Mouse (Mus musculus): ENCODE results near the gene Lrrc59. TPM values are rescaled to one million over a fixed set of nuclear protein-coding genes. Genes with fewer than 3 reads are reported as not detected.
A peak's percentile ranks its signal among the peaks of the same experiment; 100 is the strongest.
"Not testable (repeated sequence)": the region's sequence is repeated elsewhere in the genome, so short reads cannot be mapped to it uniquely, and the experiment has no call there.

The Lrrc59 gene
- total RNA-seq, 2 experiments from 2014 or later = 71.6 to 79.1 TPM

GRCm38 (mm10) chr11:94630199-94631011, 838 bp downstream of the Lrrc59 start:
- DNase-seq (ENCODE audit: extremely low spot score in 1 of 2, low spot score in 1 of 2) = peak; percentile 7 to 17

DNA sequence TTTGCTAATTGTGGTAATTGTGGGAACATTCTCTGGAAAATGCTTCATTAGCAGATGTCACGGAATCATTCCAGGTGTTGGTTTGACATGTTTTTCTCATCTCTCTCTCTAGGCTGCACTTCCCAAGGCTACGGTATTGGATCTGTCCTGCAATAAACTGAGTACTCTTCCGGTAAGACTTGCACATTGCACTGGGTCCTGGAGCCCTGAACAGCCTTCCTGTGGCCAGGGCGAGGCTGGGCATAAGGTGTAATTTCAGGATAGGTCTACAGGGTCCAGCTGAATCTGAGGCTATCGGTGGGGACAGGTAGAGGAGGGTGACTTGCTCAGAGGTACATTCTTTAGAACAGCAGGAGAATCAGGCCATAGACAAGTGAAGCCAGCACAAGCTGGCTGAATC, 2.4 kb downstream of the Lrrc59 start:
- no peak for DNase-seq (ENCODE audit: extremely low spot score in 1 of 2, low spot score in 1 of 2)

DNA sequence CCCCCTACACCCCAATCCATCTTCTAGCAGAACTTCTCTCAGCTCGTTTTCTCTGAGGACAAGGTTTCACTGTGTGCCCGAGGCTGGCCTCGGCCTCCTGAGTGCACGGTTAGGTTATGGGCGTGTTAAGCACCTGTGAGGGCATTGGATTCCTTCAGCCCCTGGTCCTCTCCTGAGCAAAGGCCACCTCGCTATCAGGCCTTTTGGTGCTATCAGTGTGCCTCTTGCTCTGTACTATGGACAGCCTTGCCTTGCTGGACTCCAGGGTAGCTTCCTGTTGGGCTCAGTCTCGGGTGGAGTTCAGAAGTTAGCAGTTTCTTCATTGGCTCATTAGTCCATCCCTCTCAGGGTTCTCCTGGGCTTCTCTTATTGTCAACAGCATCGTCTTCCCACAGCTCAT, 3.4 kb downstream of the Lrrc59 start:
- DNase-seq (ENCODE audit: extremely low spot score in 1 of 2, low spot score in 1 of 2) = no peak

DNA sequence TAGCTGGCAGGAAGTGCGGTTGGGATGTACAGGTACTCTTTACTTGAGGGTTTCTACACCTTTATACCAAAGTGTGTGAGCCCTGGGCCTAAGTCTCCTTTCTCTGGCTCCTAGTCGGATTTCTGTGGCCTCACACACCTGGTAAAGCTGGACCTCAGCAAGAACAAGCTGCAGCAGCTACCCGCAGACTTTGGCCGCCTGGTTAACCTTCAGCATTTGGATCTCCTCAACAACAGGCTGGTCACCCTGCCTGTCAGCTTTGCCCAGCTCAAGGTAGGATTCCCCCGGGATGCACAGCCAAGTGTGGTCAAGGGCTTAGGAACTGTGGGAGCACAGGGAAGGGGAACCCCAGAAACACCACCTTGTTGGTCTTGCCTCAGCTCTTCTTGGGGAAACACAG, 4.9 kb downstream of the Lrrc59 start:
- no peak for DNase-seq (ENCODE audit: extremely low spot score in 1 of 2, low spot score in 1 of 2)

GRCm38 (mm10) chr11:94644461-94645219, 15.1 kb downstream of the Lrrc59 start:
- no peak for DNase-seq (ENCODE audit: extremely low spot score in 1 of 2, low spot score in 1 of 2)

DNA sequence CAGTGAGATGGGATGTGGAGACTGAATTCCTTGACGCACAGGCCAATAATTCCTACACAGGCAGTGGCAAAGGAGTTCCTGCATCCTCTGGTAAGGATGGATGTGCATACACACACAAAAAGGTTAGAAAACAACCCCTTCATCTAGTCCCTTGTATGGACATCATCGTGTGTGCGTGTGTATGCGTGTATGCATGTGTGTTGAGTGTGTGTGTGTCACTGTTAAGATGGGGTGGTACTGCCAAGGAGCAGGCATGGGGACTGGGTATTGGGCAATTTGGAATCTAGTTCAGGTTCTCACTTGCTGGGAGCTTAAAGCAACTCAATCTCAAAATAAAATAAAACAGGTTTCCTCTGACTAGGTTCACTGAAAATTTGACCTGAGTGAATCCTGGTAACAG, 16.9 kb downstream of the Lrrc59 start:
- no peak for DNase-seq (ENCODE audit: extremely low spot score in 1 of 2, low spot score in 1 of 2)

DNA sequence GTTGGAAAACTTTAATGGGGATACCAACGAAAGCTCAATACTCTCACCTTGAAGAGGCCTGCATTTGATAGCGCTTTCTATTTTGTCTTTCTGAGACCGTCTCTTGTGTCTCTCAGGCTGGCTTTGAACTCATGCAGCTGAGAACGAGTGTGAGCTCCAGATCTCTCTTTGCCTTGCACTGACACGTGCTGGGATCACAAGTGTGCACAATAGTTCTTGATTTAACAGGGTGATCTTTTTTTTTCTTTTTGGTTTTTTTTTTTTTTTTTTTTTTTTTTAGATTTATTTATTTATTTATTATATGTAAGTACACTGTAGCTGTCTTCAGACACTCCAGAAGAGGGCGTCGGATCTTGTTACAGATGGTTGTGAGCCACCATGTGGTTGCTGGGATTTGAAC, 21.7 kb downstream of the Lrrc59 start:
- not testable (repeated sequence) for DNase-seq (ENCODE audit: extremely low spot score in 1 of 2, low spot score in 1 of 2)

DNA sequence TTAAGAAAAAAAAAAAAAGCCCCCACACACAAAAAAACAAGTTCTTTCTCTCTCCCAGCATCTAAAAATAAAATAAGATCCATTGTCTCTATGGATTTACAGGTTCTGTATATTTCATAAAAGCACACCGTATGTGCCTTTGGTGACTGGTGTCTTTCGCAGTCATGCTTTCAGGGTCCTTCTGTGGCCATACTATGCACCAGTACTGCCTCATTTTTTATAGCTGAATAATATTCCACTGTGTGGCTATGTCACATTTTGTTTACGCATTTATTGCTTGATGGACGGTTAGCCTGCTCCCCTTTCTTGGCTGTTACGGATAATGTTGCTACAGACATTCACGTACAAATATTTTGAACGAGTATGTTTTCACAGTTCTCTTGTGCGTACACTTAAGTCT, 23.4 kb downstream of the Lrrc59 start:
- DNase-seq (ENCODE audit: extremely low spot score in 1 of 2, low spot score in 1 of 2) = no peak

- peak; percentile 76 to 81 for DNase-seq (ENCODE audit: extremely low spot score in 1 of 2, low spot score in 1 of 2)
These were observed 24.3 kb downstream of the Lrrc59 start, which contains the start of the genes Mrpl27 and Eme1 for GRCm38 (mm10) chr11:94653663-94654436. TSS of gene Mrpl27 (plus strand) at chr11:94653767. TSS of gene Eme1 (minus strand) at chr11:94653964.

DNA sequence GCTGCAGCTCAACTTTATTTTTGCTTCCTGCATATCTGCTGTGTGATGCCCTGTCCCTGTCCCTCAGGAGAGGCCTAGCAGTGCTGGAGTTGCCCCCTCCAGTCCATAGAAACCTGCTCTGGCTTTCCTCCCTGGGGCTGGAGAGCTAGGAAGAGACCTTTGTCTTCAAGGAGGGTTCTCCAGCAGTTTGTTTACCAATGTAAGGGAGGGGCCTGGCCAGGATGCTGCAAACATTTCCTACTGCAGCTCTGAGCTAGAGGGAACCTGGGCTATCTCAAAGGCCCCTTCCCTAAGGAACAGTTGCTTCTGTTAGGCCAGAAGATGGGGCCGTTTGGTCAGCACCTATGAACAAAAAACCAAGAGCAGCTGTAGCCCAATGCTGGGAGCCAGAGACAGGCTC, 31.8 kb downstream of the Lrrc59 start:
- DNase-seq (ENCODE audit: extremely low spot score in 1 of 2, low spot score in 1 of 2) = no peak

- DNase-seq (ENCODE audit: extremely low spot score in 1 of 2, low spot score in 1 of 2) = no peak
These were observed 35.7 kb downstream of the Lrrc59 start for GRCm38 (mm10) chr11:94665281-94665680.

DNA sequence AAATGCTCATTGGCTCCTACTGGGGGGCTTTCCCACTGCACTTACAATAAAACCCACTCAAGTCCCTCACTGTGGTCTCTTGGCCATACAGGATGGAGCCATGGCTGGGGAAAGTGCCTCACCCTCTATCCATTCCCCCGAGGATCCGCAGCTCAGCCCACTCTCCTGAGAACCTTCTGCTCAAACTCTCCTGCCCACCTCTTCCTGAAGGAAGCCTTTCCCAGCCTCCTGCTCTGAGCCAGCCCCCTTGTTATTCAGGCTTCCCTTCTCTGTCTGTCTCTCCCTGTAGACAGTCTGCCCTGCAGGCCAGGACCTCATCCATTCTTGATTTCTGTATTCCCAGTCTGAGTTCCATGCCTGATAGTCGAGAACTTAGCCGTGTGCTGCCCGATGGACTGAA, 45.4 kb downstream of the Lrrc59 start:
- DNase-seq (ENCODE audit: extremely low spot score in 1 of 2, low spot score in 1 of 2) = no peak

DNA sequence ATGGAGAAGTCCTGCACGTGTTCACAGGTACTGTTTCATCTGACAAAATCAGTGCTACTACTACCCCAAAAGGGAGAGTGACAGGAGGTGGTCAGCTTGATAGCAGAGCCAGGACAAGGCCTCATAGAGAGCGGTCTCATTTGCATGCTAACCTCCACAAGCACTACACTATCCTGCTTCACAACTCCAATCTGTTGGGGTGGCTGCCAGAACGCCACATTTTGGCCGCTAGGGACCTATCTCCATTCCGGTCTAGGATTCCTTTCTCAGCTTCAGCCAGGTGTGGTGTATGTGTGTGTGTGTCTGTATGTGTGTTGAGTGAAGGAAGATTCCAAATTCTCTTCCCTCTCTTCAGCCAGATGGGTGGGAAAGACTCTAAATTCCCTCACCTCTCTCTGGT, 45.9 kb downstream of the Lrrc59 start:
- no peak for DNase-seq (ENCODE audit: extremely low spot score in 1 of 2, low spot score in 1 of 2)

DNA sequence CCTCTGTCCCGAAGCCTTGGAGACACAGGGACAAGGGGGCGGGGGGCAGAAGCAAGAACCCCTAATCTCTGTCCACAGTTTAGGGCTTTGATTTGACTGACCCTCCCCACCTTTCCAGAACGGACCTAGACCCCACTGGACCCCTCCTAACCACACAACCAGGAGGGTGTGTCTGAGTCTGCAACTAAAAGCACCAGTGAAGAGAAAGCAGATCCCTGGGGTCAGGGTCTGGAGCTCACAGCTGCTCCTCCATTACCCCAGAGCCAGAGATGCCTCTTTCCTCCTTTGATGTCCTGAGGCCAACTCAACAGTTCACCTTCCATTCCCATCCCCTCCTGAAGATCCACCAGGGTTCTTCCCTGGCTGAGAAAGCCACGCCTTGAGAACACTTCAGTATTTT, 46.7 kb downstream of the Lrrc59 start:
- no peak for DNase-seq (ENCODE audit: extremely low spot score in 1 of 2, low spot score in 1 of 2)

- DNase-seq (ENCODE audit: extremely low spot score in 1 of 2, low spot score in 1 of 2) = peak; percentile 75 to 88
These were observed 47.4 kb downstream of the Lrrc59 start, which contains the start of gene Xylt2 for GRCm38 (mm10) chr11:94676754-94677606. TSS of gene Xylt2 (minus strand) at chr11:94677515.

DNA sequence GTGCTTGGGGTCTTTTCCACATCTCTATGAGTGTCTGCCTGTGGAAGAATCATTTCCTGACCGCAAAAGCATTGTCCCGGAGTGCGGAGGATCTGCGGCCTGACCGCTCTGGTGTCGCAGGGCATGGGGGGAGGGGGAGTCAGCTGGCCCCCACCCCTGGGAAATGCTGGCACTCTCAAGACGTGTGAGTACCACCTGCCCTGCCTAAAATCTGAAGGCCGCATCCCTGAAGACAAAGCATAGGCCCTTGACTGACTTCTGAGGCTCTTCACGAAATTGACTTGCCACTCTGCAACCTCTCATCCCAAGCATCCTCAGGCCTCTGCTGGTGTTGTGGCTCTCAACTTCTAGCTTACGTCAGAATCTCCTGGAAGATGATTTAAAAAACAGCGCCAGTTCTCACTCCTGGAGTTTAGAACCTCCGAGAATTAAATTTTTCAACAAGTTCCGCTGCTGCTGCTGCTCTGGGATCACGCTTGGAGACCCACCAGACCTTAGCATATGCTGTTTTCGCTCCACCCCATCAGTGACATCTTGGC, 48.1 kb downstream of the Lrrc59 start:
- DNase-seq (ENCODE audit: extremely low spot score in 1 of 2, low spot score in 1 of 2) = no peak

DNA sequence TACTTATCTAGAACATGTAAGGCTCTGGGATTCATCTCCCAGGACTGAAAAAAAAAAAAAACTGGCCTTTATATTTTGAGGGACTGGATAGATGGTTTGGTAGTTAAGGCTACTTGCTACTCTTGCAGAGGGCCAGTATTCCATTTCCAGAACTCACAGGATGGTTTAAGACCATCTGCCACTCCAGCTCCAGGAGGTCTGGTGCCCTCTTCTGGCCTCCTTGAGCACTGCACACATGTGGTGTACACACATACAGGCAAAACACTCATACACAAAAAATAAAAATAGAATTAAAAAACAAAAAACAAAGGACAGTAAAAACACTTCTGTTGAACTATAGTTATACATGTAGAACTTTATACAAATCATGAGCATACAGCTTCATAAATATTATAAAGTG, 51.1 kb downstream of the Lrrc59 start:
- DNase-seq (ENCODE audit: extremely low spot score in 1 of 2, low spot score in 1 of 2) = no peak

DNA sequence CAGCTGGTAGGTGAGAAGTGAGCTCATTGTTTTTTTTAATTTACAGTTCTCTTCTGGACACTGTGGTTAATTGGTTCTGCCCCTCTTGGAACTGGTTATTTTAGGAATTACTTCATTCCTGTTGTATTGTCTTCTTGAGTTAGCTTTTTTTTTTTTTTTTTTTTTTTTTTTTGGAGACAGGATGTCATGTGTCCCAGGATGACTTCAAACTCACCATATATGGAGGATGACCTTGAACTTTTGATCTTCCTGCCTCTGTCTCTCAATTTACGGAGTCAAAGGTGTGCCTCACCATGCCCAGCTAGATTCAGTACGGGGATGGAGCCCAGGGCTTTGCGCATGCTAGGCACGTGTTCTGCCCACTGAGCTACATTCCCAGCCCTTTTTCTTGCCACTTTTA, 52.1 kb downstream of the Lrrc59 start:
- no peak for DNase-seq (ENCODE audit: extremely low spot score in 1 of 2, low spot score in 1 of 2)

DNA sequence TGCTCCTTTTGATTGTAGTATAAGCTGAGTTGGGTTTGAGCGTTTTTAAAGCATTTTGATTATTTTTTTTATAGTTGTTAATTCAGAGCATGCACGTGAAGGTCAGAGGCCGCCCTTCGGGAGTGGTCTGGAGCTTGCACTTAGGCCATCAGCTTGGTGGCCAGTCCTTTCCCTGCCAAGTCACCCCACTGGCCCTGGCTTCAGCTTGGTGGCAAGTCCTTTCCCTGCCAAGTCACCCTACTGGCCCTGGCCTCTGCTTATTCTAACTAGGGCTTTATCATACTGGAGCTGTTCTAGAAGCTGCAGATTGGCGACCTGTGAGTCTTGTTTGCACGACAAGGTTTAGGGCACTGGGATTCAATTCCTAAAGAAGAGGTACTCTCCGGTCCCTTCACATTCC, 52.9 kb downstream of the Lrrc59 start:
- no peak for DNase-seq (ENCODE audit: extremely low spot score in 1 of 2, low spot score in 1 of 2)

DNA sequence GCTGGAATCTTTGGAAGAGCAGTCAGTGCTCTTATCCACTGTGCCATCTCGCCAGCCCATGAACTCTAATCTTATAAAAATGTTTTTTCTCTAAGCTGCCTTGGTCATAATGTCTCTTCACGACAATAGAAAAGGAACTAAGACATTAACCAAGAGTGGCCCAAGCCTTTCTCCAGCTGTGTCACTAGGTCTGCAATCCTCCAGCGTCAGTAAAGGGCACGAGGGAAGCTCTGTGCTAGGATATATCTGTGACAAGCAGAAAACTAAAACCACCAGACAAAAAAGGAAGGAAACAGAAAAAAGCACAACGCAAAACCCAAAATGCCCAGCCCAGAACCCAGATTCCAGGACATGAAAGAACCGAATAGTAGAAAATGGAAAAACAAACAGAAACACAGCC, 57.6 kb downstream of the Lrrc59 start:
- no peak for DNase-seq (ENCODE audit: extremely low spot score in 1 of 2, low spot score in 1 of 2)
